Mouse (Mus musculus): ENCODE results near the gene Tmem53.

DNA sequence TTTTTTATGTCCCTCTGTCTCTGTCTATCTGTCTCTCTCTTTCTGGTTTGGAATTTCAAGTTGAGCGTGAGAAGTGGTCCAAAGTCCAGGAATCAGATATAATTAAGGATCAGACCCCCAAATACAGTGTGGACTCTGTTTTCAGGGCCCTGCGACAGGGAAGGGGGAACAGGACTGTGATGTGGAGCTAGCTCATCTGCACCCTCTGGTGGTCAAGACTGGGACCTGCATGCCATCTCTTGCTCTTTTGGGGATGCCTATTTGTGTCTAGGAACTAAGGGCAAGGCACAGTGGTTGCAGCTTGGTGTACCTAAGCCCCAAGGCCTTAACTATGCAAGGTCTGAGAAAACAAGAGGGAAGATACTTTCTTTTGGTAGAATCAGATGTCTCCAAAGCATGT, 15.5 kb downstream of the Tmem53 start:
- TF ChIP-seq POLR2A (IDR thresholded peaks at IDR 0.05; ENCODE audit: borderline replicate concordance, low read depth, low read length) (no peak), CTCF (IDR thresholded peaks at IDR 0.05; ENCODE audit: low read depth, low read length) (peak; percentile 75)

Measured in bone marrow macrophage, adult 2 months (primary cell).